Mouse (Mus musculus): ENCODE measurements around the gene Cytip. TPM values are rescaled to one million over a fixed set of nuclear protein-coding genes. Genes with fewer than 3 reads are reported as not detected.

Cytip gene
- polyA plus RNA-seq, 1 experiment, result 8.7 TPM

GRCm38 (mm10) chr2:58156495-58157392 is 38.6 kb downstream of the Cytip start:
- no peak overlapping the region for H3K4me3 ChIP-seq (ENCODE audit: control insufficient read depth, low read depth, low read length)
- no peak overlapping the region for H3K27ac ChIP-seq (ENCODE audit: control insufficient read depth, insufficient read depth, low read depth, low read length)
- TF ChIP-seq POLR2A (IDR thresholded peaks at IDR 0.05; ENCODE audit: control insufficient read depth, low read depth, low read length), result no peak
- no peak for TF ChIP-seq CTCF (IDR thresholded peaks at IDR 0.05; ENCODE audit: control insufficient read depth, insufficient read depth, insufficient replicate concordance, low read depth, low read length)
- H3K36me3 ChIP-seq (ENCODE audit: control insufficient read depth, insufficient read depth, low read length), result no peaks in the 10 kb centered on the region
- H3K27me3 ChIP-seq (ENCODE audit: control insufficient read depth, insufficient read depth, low read length), result no peaks in the 10 kb centered on the region
- H3K4me1 ChIP-seq (ENCODE audit: control insufficient read depth, insufficient read depth, low read length), result peaks cover 8% of the 10 kb centered on the region

GRCm38 (mm10) chr2:58156108-58156415 is 39.3 kb downstream of the Cytip start:
- Histone ChIP-seq H3K36me3 (ENCODE audit: control insufficient read depth, insufficient read depth, low read length) (no peaks in the 10 kb centered on the region), H3K27me3 (ENCODE audit: control insufficient read depth, insufficient read depth, low read length) (no peaks in the 10 kb centered on the region), H3K27ac (ENCODE audit: control insufficient read depth, insufficient read depth, low read depth, low read length) (no peak overlapping the region), H3K4me1 (ENCODE audit: control insufficient read depth, insufficient read depth, low read length) (peaks cover 8% of the 10 kb centered on the region), H3K4me3 (ENCODE audit: control insufficient read depth, low read depth, low read length) (no peak overlapping the region)
- TF ChIP-seq POLR2A (IDR thresholded peaks at IDR 0.05; ENCODE audit: control insufficient read depth, low read depth, low read length) (no peak), CTCF (IDR thresholded peaks at IDR 0.05; ENCODE audit: control insufficient read depth, insufficient read depth, insufficient replicate concordance, low read depth, low read length) (no peak)

GRCm38 (mm10) chr2:58155271-58156107 is 39.8 kb downstream of the Cytip start:
- H3K27me3 ChIP-seq (ENCODE audit: control insufficient read depth, insufficient read depth, low read length), result no peaks in the 10 kb centered on the region
- no peak for TF ChIP-seq POLR2A (IDR thresholded peaks at IDR 0.05; ENCODE audit: control insufficient read depth, low read depth, low read length)
- H3K36me3 ChIP-seq (ENCODE audit: control insufficient read depth, insufficient read depth, low read length), result no peaks in the 10 kb centered on the region
- peaks cover 7% of the 10 kb centered on the region for H3K4me1 ChIP-seq (ENCODE audit: control insufficient read depth, insufficient read depth, low read length)
- no peak overlapping the region for H3K4me3 ChIP-seq (ENCODE audit: control insufficient read depth, low read depth, low read length)
- no peak overlapping the region for H3K27ac ChIP-seq (ENCODE audit: control insufficient read depth, insufficient read depth, low read depth, low read length)

- no peaks in the 10 kb centered on the region for H3K27me3 ChIP-seq (ENCODE audit: control insufficient read depth, insufficient read depth, low read length)
- H3K27ac ChIP-seq (ENCODE audit: control insufficient read depth, insufficient read depth, low read depth, low read length), result no peak overlapping the region
- no peaks in the 10 kb centered on the region for H3K4me1 ChIP-seq (ENCODE audit: control insufficient read depth, insufficient read depth, low read length)
- H3K4me3 ChIP-seq (ENCODE audit: control insufficient read depth, low read depth, low read length), result no peak overlapping the region
- no peak for TF ChIP-seq CTCF (IDR thresholded peaks at IDR 0.05; ENCODE audit: control insufficient read depth, insufficient read depth, insufficient replicate concordance, low read depth, low read length)
- no peak for TF ChIP-seq POLR2A (IDR thresholded peaks at IDR 0.05; ENCODE audit: control insufficient read depth, low read depth, low read length)
- no peaks in the 10 kb centered on the region for H3K36me3 ChIP-seq (ENCODE audit: control insufficient read depth, insufficient read depth, low read length)
Measured at GRCm38 (mm10) chr2:58154555-58154954, 40.8 kb downstream of the Cytip start.

GRCm38 (mm10) chr2:58153742-58154141 is 41.6 kb downstream of the Cytip start:
- H3K36me3 ChIP-seq (ENCODE audit: control insufficient read depth, insufficient read depth, low read length), result no peaks in the 10 kb centered on the region
- TF ChIP-seq CTCF (IDR thresholded peaks at IDR 0.05; ENCODE audit: control insufficient read depth, insufficient read depth, insufficient replicate concordance, low read depth, low read length), result no peak
- no peaks in the 10 kb centered on the region for H3K27me3 ChIP-seq (ENCODE audit: control insufficient read depth, insufficient read depth, low read length)
- H3K4me1 ChIP-seq (ENCODE audit: control insufficient read depth, insufficient read depth, low read length), result no peaks in the 10 kb centered on the region
- no peak overlapping the region for H3K27ac ChIP-seq (ENCODE audit: control insufficient read depth, insufficient read depth, low read depth, low read length)
- H3K4me3 ChIP-seq (ENCODE audit: control insufficient read depth, low read depth, low read length), result no peak overlapping the region

- TF ChIP-seq POLR2A (IDR thresholded peaks at IDR 0.05; ENCODE audit: control insufficient read depth, low read depth, low read length), result no peak
- TF ChIP-seq CTCF (IDR thresholded peaks at IDR 0.05; ENCODE audit: control insufficient read depth, insufficient read depth, insufficient replicate concordance, low read depth, low read length), result no peak
- H3K36me3 ChIP-seq (ENCODE audit: control insufficient read depth, insufficient read depth, low read length), result no peaks in the 10 kb centered on the region
Measured at GRCm38 (mm10) chr2:58149983-58150405, 45.3 kb downstream of the Cytip start.

GRCm38 (mm10) chr2:58146572-58146971 is 48.8 kb downstream of the Cytip start:
- no peak for TF ChIP-seq POLR2A (IDR thresholded peaks at IDR 0.05; ENCODE audit: control insufficient read depth, low read depth, low read length)
- TF ChIP-seq CTCF (IDR thresholded peaks at IDR 0.05; ENCODE audit: control insufficient read depth, insufficient read depth, insufficient replicate concordance, low read depth, low read length), result no peak
- Histone ChIP-seq H3K4me1 (ENCODE audit: control insufficient read depth, insufficient read depth, low read length) (no peaks in the 10 kb centered on the region), H3K4me3 (ENCODE audit: control insufficient read depth, low read depth, low read length) (no peak overlapping the region), H3K27me3 (ENCODE audit: control insufficient read depth, insufficient read depth, low read length) (no peaks in the 10 kb centered on the region), H3K36me3 (ENCODE audit: control insufficient read depth, insufficient read depth, low read length) (no peaks in the 10 kb centered on the region), H3K27ac (ENCODE audit: control insufficient read depth, insufficient read depth, low read depth, low read length) (no peak overlapping the region)

More at GRCm38 (mm10) chr2:58149983-58150405, 45.3 kb downstream of the Cytip start:
- Histone ChIP-seq H3K4me1 (ENCODE audit: control insufficient read depth, insufficient read depth, low read length) (no peaks in the 10 kb centered on the region), H3K27me3 (ENCODE audit: control insufficient read depth, insufficient read depth, low read length) (no peaks in the 10 kb centered on the region), H3K4me3 (ENCODE audit: control insufficient read depth, low read depth, low read length) (no peak overlapping the region), H3K27ac (ENCODE audit: control insufficient read depth, insufficient read depth, low read depth, low read length) (no peak overlapping the region)
